Mouse (Mus musculus): ENCODE measurements around the gene Krtap4-16.
"Not testable (repeated sequence)": the region's sequence is repeated elsewhere in the genome, so short reads cannot be mapped to it uniquely, and the experiment has no call there.

Gene Krtap4-16

DNA sequence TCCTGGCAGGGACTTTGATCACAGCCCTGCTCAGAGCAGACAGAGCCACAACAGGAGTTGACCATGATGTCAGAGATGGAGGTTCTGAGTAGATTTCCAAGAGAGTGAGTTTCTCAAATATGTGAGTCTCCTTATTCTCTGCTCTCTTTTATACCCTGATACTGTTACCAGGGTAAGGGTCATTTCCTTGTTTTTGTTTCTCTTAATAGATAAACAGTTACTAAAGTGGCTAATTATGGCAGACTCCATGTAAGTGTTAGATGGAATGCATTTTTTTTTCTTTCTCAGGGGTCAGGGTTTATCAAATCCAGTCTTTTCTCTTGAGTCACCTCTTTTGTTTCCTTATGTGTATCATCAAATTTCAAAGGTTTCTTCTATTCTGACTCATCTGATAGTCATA is at the start of gene Krtap4-16:
Gene Krtap4-16 (minus strand): TSS at position 101 of the 400 bp plus-strand sequence.
- no peak for DNase-seq (ENCODE audit: low read depth)

GRCm38 (mm10) chr11:99878887-99879286 is 27.5 kb upstream of the Krtap4-16 start, which contains the start of gene Gm11567:
Gene Gm11567, plus strand, starts transcription at chr11:99879187.
- not testable (repeated sequence) for DNase-seq (ENCODE audit: low read depth)

GRCm38 (mm10) chr11:99873089-99873488 is 21.7 kb upstream of the Krtap4-16 start, which contains the start of gene Krtap9-1:
Gene Krtap9-1, plus strand, starts transcription at chr11:99873389.
- not testable (repeated sequence) for DNase-seq (ENCODE audit: low read depth)

GRCm38 (mm10) chr11:99864176-99864575 is 12.8 kb upstream of the Krtap4-16 start, which contains the start of gene Gm11559:
Gene Gm11559, plus strand, starts transcription at chr11:99864476.
- DNase-seq (ENCODE audit: low read depth), result not testable (repeated sequence)

- DNase-seq (ENCODE audit: low read depth), result no peak
Observed at GRCm38 (mm10) chr11:99858761-99859160, 7.4 kb upstream of the Krtap4-16 start.

DNA sequence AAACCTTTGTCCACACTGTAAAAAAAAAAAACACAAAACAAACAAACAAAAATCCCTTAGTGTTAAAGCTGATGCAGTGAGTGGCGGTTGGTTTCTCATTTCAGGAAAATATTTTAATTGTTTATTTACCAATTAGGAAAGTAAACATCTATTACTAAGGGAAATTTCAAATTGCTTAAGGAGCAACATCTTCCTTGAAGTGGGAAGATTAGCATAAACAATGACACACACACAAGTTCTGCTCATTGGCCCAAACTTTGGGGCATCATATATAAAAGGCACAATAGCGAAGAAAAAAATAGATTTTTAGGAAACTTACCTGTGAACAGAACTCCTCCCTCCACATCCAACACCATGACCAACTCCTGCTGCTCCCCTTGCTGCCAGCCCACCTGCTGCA is 6.2 kb upstream of the Krtap4-16 start, which contains the start of gene Gm11568:
Gene Gm11568 (plus strand): TSS at position 301 of the 400 bp plus-strand sequence.
- no peak for DNase-seq (ENCODE audit: low read depth)

DNA sequence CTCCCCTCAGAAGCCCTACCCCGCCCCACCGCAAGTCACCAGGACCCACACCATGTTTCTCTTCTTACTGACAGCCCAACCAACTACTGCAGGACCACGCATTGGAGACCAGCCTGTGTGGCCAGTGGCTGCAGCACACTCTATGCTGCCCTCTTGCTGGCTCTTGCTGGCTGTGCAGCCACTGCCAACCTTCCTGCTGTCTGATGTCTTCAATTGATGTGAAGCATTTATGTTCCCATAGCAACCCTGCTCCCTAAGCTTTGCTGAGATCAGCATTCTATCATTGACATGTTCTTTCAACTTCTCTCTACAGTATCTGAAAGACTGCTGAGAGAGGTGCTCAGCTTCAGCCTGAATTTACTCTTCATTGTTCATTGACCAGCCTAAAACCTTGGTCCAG is 2.7 kb upstream of the Krtap4-16 start:
- no peak for DNase-seq (ENCODE audit: low read depth)

DNA sequence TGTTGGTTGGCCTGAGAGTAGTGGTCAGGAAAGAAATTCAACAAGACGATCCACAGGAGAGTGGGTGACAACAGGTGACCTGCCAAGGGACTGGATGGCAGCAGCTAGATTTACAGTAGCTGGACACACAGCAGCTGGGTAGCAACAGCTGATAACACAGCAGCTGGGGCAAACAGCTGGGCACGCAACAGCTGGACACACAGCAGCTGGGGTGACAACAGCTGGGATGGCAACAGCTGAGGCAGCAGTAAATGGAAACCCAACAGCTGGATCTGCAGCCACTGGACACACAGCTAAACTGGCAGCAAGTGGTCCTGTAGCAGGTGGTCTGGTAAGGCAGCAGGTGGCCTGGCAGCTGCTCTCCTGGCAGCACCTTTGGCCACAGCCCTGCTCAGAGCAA is 4.7 kb downstream of the Krtap4-16 start:
- no peak for DNase-seq (ENCODE audit: low read depth)

- no peak for DNase-seq (ENCODE audit: low read depth)
Observed at GRCm38 (mm10) chr11:99842185-99842584, 9.2 kb downstream of the Krtap4-16 start.

DNA sequence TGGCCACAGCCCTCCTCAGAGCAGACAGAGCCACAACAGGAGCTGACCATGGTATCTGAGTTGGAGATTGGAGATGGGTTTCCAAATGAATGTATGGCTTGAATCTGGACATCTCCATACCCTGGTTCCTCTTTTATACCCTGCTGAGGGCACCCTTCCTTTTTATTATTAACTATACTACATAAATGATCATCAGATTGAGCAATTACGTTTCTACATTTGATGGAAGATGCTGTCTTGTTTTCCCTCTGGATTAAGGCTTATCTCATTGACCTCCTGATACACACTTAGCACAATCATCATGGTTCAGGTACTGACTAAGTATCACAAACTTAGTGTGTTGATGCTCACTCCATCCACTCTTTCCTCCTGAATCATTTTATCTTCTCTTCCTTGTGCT is 13.4 kb downstream of the Krtap4-16 start, which contains the start of gene 2300003K06Rik:
Gene 2300003K06Rik (minus strand): TSS at position 101 of the 400 bp plus-strand sequence.
- no peak for DNase-seq (ENCODE audit: low read depth)

GRCm38 (mm10) chr11:99815566-99815965 is 35.8 kb downstream of the Krtap4-16 start, which contains the start of gene Gm11564:
Gene Gm11564, minus strand, starts transcription at chr11:99815666.
- not testable (repeated sequence) for DNase-seq (ENCODE audit: low read depth)

GRCm38 (mm10) chr11:99809792-99810191 is 41.6 kb downstream of the Krtap4-16 start, which contains the start of gene Krtap4-13:
Gene Krtap4-13, minus strand, starts transcription at chr11:99809892.
- DNase-seq (ENCODE audit: low read depth), result not testable (repeated sequence)

DNA sequence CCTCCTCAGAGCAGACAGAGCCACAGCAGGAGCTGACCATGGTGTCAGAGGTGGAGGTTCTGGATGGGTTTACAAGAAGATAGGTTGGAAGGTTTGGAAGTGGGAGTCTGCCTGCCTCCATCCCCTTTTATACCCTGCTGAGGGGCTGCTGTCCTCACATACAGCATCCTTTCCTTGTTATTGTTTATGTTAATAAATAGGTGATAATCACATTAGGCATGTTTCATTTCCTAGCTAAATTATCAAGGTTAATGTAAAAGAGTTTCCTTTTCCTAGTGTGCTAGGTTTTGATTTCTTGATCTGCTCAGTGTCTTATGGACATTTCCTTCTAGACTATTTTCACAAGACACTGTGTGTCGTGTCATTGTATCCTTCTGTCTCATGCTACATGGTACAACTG is 47.1 kb downstream of the Krtap4-16 start, which contains the start of gene Gm11554:
Gene Gm11554 (minus strand): TSS at position 101 of the 400 bp plus-strand sequence.
- not testable (repeated sequence) for DNase-seq (ENCODE audit: low read depth)
